Mouse (Mus musculus): Measurements from ENCODE around the gene Asic2. TPM values are rescaled to one million over a fixed set of nuclear protein-coding genes. Genes with fewer than 3 reads are reported as not detected.

The Asic2 gene
- polyA plus RNA-seq, 2 experiments = 0.01 to 0.04 TPM

GRCm38 (mm10) chr11:81896511-81896910, 71.7 kb downstream of the Asic2 start:
- 60% methylated on average over 6 of the region's 6 CpGs for WGBS (ENCODE audit: insufficient replicate concordance)
- Histone ChIP-seq H3K27ac (no peak overlapping the region), H3K4me1 (replicated peaks; ENCODE audit: control insufficient read depth in 2 of 2, insufficient read depth in 2 of 2, low read length in 1 of 2) (no peaks in the 10 kb centered on the region), H3K4me2 (ENCODE audit: low read depth) (no peak overlapping the region), H3K4me3 (ENCODE audit: insufficient read depth in 1 of 2, low read depth in 2 of 2, low read length in 2 of 2) (no peak overlapping the region), H3K9ac (replicated peaks) (no peak overlapping the region), H3K36me3 (replicated peaks; ENCODE audit: control insufficient read depth, insufficient read depth, low read depth) (no peaks in the 10 kb centered on the region), H3K9me3 (ENCODE audit: control insufficient read depth, low read length) (no peaks in the 10 kb centered on the region), H3K27me3 (ENCODE audit: control insufficient read depth, insufficient read depth, low read length) (no peaks in the 10 kb centered on the region)
- TF ChIP-seq EP300 (IDR thresholded peaks at IDR 0.05; ENCODE audit: low read depth) (no peak), CTCF (IDR thresholded peaks at IDR 0.05; ENCODE audit: low read depth) (no peak)
- no peak for DNase-seq (ENCODE audit: low read depth in 3 of 3, low spot score in 3 of 3)
- no peak for ATAC-seq (ENCODE audit: insufficient read depth)

GRCm38 (mm10) chr11:81871506-81872213, 96.6 kb downstream of the Asic2 start:
- H3K36me3 ChIP-seq (replicated peaks; ENCODE audit: control insufficient read depth, insufficient read depth, low read depth) = no peaks in the 10 kb centered on the region
- no peak overlapping the region for H3K9ac ChIP-seq (replicated peaks)
- DNase-seq (ENCODE audit: low read depth in 3 of 3, low spot score in 3 of 3) (no peak), ATAC-seq (ENCODE audit: insufficient read depth) (no peak)
- H3K9me3 ChIP-seq (ENCODE audit: control insufficient read depth, low read length) = no peaks in the 10 kb centered on the region
- no peak for TF ChIP-seq EP300 (IDR thresholded peaks at IDR 0.05; ENCODE audit: low read depth)
- no peak for TF ChIP-seq CTCF (IDR thresholded peaks at IDR 0.05; ENCODE audit: low read depth)
- H3K4me3 ChIP-seq (ENCODE audit: insufficient read depth in 1 of 2, low read depth in 2 of 2, low read length in 2 of 2) = no peak overlapping the region
- WGBS (ENCODE audit: insufficient replicate concordance) = 39% methylated on average over 9 of the region's 9 CpGs
- H3K27me3 ChIP-seq (ENCODE audit: control insufficient read depth, insufficient read depth, low read length) = no peaks in the 10 kb centered on the region
- H3K4me2 ChIP-seq (ENCODE audit: low read depth) = no peak overlapping the region
- H3K4me1 ChIP-seq (replicated peaks; ENCODE audit: control insufficient read depth in 2 of 2, insufficient read depth in 2 of 2, low read length in 1 of 2) = no peaks in the 10 kb centered on the region
- no peak overlapping the region for H3K27ac ChIP-seq

- Histone ChIP-seq H3K4me2 (ENCODE audit: low read depth) (no peak overlapping the region), H3K9ac (replicated peaks) (no peak overlapping the region), H3K9me3 (ENCODE audit: control insufficient read depth, low read length) (no peaks in the 10 kb centered on the region), H3K27me3 (ENCODE audit: control insufficient read depth, insufficient read depth, low read length) (no peaks in the 10 kb centered on the region), H3K27ac (no peak overlapping the region), H3K4me3 (ENCODE audit: insufficient read depth in 1 of 2, low read depth in 2 of 2, low read length in 2 of 2) (no peak overlapping the region), H3K36me3 (replicated peaks; ENCODE audit: control insufficient read depth, insufficient read depth, low read depth) (no peaks in the 10 kb centered on the region), H3K4me1 (replicated peaks; ENCODE audit: control insufficient read depth in 2 of 2, insufficient read depth in 2 of 2, low read length in 1 of 2) (no peaks in the 10 kb centered on the region)
- WGBS (ENCODE audit: insufficient replicate concordance) = 60% methylated on average over 10 of the region's 10 CpGs
- DNase-seq (ENCODE audit: low read depth in 3 of 3, low spot score in 3 of 3) (no peak), ATAC-seq (ENCODE audit: insufficient read depth) (no peak)
- TF ChIP-seq CTCF (IDR thresholded peaks at IDR 0.05; ENCODE audit: low read depth) (no peak), EP300 (IDR thresholded peaks at IDR 0.05; ENCODE audit: low read depth) (no peak)
These were observed 102.4 kb downstream of the Asic2 start for GRCm38 (mm10) chr11:81865661-81866382.

GRCm38 (mm10) chr11:81860250-81860972, 107.8 kb downstream of the Asic2 start, which contains the start of gene 5530401A14Rik:
Gene 5530401A14Rik (plus strand): TSS chr11:81860673.
- ATAC-seq (ENCODE audit: insufficient read depth) (no peak), DNase-seq (ENCODE audit: low read depth in 3 of 3, low spot score in 3 of 3) (no peak)
- H3K4me1 ChIP-seq (replicated peaks; ENCODE audit: control insufficient read depth in 2 of 2, insufficient read depth in 2 of 2, low read length in 1 of 2) = no peaks in the 10 kb centered on the region
- WGBS (ENCODE audit: insufficient replicate concordance) = 33% methylated on average over 4 of the region's 4 CpGs
- H3K27me3 ChIP-seq (ENCODE audit: control insufficient read depth, insufficient read depth, low read length) = no peaks in the 10 kb centered on the region
- H3K4me2 ChIP-seq (ENCODE audit: low read depth) = no peak within 1 kb of the TSS
- no peak within 1 kb of the TSS for H3K9ac ChIP-seq (replicated peaks)
- no peaks in the 10 kb centered on the region for H3K36me3 ChIP-seq (replicated peaks; ENCODE audit: control insufficient read depth, insufficient read depth, low read depth)
- H3K27ac ChIP-seq = no peak within 1 kb of the TSS
- H3K9me3 ChIP-seq (ENCODE audit: control insufficient read depth, low read length) = no peaks in the 10 kb centered on the region
- H3K4me3 ChIP-seq (ENCODE audit: insufficient read depth in 1 of 2, low read depth in 2 of 2, low read length in 2 of 2) = no peak within 1 kb of the TSS
- TF ChIP-seq CTCF (IDR thresholded peaks at IDR 0.05; ENCODE audit: low read depth) (no peak), EP300 (IDR thresholded peaks at IDR 0.05; ENCODE audit: low read depth) (no peak)
